Mouse (Mus musculus) left cerebral cortex, postnatal 4 days (tissue): ENCODE data around the gene Lmnb2. TPM values are rescaled to one million over a fixed set of nuclear protein-coding genes. Genes with fewer than 3 reads are reported as not detected.

Experiments used
- DNase-seq: peaks from one replicate; pipeline ENCODE4 v3.0.0-alpha.2; 2022
- intact Hi-C: fragments of 180-260 bp; cut with DNase I; formaldehyde crosslinking; loops from one replicate; pipeline ENCODE4 v1.15.1; 2025
- total RNA-seq, 2 experiments: library from RNA; stranded (reverse); gene quantifications; 2 replicates each; pipeline ENCODE4 v1.2.3; 2021

Gene Lmnb2
- 10 to 100 TPM; 28.5 to 35.7 TPM for total RNA-seq

- intact Hi-C loops = no loop called here
- peak; percentile 87 for DNase-seq
Observed at GRCm38 (mm10) chr10:80917779-80918434, at the start of gene Lmnb2. Gene Lmnb2, minus strand, starts transcription at chr10:80918245.

- DNase-seq = peak; percentile 48
- intact Hi-C loops = no loop called here
Observed at GRCm38 (mm10) chr10:80967101-80967656, 49.1 kb upstream of the Lmnb2 start.

GRCm38 (mm10) chr10:80966296-80966695 is 48.3 kb upstream of the Lmnb2 start:
- no peak for DNase-seq
- intact Hi-C loops = no loop called here

DNA sequence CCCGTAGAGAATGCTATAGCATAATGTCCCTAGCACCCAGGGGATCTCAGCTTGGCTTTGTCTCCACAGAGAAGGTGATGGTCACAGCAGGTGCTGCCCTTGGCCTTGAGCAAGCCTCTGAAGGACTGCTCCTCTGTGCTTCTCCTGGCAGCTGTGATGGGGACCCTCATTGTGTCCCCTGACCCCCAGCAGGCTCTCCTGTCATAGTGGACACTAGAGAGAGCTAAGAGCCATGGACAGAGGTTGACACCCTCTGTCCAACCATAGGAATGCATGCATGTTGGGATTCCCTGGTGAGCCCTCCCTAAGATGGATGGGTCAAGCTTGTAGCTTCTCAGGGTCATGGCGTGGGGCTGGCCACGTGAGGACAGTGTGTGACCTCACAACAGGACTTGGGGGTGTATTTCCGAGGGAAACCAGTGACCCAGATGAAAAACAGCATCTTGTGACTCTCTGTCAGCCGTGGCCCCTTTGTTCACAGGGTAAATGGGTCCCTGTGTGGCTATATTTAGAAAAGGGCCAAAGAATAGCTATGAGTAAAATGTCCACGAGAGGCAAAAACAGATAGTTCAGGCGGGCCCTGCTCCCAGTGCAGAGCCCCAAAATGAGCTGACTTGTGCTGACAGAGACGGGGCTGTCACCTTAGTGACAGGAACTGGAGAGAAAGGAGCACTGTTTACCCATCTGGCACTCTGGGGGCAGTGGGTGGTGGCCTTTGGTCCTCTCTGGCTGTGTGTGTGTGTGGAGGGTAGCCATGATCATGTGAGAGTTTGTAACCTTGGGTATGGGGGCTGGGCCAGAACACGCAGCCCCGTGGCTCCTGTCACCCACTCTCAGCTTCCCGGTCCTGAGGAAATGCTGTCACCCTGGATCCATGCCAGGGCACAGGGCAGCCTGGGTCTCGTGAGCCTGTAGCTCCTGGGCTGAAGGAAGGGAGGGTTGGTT is 45.3 kb upstream of the Lmnb2 start:
- no peak for DNase-seq
- intact Hi-C loops = no loop called here

DNA sequence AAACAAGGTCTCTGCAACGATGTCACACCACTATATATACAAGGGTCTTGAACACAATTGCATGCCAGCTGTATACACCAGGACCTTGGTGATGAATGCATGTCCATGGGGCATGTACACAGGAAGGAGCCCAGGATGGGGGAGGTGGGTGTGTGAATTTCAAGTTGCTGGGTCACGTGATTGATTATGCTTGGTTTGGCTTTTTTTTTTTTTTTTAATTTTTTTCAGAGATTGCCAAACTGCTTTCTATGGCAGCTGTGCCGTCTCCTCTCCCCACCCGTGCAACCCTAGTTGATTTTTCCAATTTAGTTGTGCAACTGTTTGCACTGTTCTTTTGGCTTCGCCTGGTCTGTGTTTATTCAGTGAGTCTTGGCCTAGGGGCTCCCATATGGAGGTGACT is 44.5 kb upstream of the Lmnb2 start:
- no peak for DNase-seq
- intact Hi-C loops = no loop called here

DNA sequence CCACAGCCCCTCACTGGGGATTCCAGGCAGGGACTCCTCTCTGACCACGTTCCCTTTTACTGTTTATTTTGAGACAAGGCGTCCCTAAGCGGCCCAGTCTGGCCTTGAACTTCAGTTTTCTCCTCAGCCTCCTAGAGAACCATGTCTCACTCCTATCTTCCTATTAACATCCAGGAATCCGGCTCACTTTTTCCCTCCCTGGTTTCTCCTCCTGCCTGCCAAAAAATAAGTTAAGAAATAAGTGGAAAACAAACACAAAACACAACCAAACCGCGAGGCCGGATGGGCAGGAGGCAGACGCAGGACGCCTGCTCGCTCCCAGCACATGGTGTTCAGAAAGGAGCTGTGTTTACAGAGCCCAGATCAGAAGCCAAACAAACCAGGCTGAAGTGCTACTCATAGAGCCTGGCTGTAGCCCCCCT is 44.0 kb upstream of the Lmnb2 start:
- DNase-seq = no peak
- intact Hi-C loops = no loop called here

GRCm38 (mm10) chr10:80960551-80961508 is 42.8 kb upstream of the Lmnb2 start:
- intact Hi-C loops = no loop called here
- no peak for DNase-seq

- intact Hi-C loops = no loop called here
- no peak for DNase-seq
Observed at GRCm38 (mm10) chr10:80958979-80959637, 41.1 kb upstream of the Lmnb2 start.

DNA sequence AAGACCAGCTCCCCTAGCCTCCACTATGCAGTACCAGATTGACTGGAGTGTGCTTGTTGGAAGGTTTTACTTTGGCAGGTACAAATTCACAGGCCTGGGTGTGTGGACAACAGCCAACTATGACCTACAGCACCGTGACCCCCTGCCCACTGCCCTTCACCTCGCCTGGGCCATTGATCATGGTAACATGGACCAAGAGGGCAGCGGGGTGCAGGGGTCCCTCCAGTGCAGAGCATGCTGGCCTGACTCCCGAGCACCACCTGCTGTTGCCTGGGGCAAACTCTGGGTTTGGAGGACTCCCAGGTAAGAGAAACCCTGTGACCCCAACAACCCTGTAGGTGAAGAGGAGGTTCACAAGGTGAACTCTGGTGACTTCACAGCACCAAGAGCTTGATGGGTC is 39.7 kb upstream of the Lmnb2 start:
- intact Hi-C loops = no loop called here
- DNase-seq = no peak

- DNase-seq = no peak
- intact Hi-C loops = no loop called here
Observed at GRCm38 (mm10) chr10:80956901-80957300, 38.9 kb upstream of the Lmnb2 start.

GRCm38 (mm10) chr10:80956385-80956784 is 38.3 kb upstream of the Lmnb2 start:
- DNase-seq = no peak
- intact Hi-C loops = no loop called here

GRCm38 (mm10) chr10:80955536-80955935 is 37.5 kb upstream of the Lmnb2 start:
- peak; percentile 64 for DNase-seq
- intact Hi-C loops = no loop called here

DNA sequence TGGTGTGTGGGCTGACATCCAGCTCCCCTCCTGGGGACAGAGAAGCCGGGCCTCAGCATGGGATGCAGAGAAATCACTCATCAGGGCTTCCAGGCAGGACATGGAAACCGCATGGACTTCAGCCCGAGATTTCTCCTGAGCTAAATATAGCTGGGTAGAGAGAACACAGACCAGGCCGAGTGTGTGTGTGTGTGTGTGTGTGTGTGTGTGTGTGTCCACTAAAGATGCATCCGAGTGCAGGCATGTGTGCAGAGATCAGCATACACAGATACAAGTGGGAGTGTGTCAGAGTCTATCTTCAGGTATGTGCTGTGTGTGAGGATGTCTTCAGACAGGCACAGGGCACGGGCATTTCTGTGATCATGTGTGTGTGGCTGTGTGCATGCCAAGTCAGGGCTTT is 36.8 kb upstream of the Lmnb2 start:
- no peak for DNase-seq
- intact Hi-C loops = no loop called here

DNA sequence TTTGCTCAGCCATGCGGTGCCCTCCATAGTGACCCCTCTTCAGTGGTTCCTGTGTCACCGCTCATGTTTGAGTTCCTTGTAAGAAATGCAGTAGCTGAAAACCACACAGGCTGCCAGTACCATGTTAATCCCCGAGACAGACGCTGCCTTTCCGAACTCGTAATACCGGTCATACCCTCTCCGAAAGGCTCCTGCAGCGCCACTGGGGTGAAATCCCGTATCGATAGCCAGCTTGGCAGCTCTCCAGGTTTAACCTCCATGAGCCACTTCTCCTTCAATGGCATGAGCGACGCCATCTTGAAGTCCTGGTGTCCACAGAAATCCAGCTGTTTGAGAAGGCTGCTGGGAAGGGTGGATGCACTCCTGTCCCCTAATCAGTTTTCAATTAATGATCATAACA is 36.4 kb upstream of the Lmnb2 start:
- intact Hi-C loops = no loop called here
- DNase-seq = no peak

- no peak for DNase-seq
- intact Hi-C loops = no loop called here
Observed at GRCm38 (mm10) chr10:80952449-80952848, 34.4 kb upstream of the Lmnb2 start.

GRCm38 (mm10) chr10:80951761-80952390 is 33.8 kb upstream of the Lmnb2 start:
- no peak for DNase-seq
- intact Hi-C loops = no loop called here

DNA sequence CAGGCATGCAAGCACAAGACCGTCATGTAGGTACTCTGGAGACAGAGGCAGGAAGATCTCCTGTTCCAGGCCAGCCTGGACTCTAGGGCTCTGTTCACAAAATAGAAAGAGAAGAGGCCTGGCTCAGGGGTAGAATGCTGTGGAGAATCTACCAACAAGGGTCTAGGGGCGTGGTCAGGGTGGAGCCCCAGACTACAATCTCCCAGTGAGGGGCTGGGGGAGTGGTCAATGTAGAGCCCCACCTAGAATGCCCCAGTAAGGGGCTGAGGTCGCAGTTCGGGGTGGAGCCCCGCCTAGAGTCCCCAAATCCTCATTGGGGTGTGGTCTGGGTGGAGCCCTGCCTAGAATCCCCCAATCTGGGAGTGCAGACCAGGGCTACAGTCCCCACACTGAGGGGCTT is 32.3 kb upstream of the Lmnb2 start:
- DNase-seq = no peak
- intact Hi-C loops = no loop called here

GRCm38 (mm10) chr10:80949081-80949480 is 31.0 kb upstream of the Lmnb2 start:
- no peak for DNase-seq
- intact Hi-C loops = no loop called here

DNA sequence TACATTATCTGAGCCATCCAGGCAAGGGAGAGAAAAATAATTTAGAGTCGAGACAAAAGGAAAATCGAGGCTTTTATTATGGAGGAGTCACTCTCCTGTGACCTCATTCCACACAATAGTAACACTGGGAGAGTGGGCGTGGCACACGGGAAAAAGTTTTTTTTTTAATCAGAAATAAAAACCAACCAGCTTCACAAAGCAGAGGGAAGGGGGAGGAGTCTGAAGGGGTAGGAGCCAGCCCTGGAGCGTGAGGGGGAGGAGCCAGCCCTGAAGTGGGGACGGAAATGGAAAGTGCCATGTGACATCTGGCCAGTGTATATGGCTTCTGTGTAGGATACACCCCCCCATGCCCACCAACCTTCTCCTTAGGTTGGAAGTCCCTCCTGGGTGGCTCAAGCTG is 30.5 kb upstream of the Lmnb2 start:
- no peak for DNase-seq
- intact Hi-C loops = no loop called here

GRCm38 (mm10) chr10:80947802-80948201 is 29.8 kb upstream of the Lmnb2 start:
- DNase-seq = no peak
- intact Hi-C loops = no loop called here
